Comparison of ENCODE assay signal across 9 mouse cellular contexts in genomic region chr2:110981733-110982132, GRCm38 (mm10). TPM values are rescaled to one million over a fixed set of nuclear protein-coding genes. Genes with fewer than 3 reads are reported as not detected.
DNase-seq lines count a peak whose midpoint lies in the region; ATAC-seq and TF ChIP-seq lines count a peak whose summit lies in the region.
"Had no signal": no experiment of that assay in that cellular context is flagged by ENCODE, and none has a peak within 500 bp of the region (broad histone marks: within the 10 kb centered on the region; RNA-seq: fewer than 3 reads in every experiment).

No protein-coding gene starts in this region.

- H3K4me3 ChIP-seq in liver, embryonic 14.5 days (ENCODE audit: insufficient read depth in 1 of 2, low read depth in 2 of 2, low read length in 2 of 2): no peak overlapping the region
- H3K4me3 ChIP-seq in liver, embryonic 12.5 days: no peak overlapping the region
- no peak overlapping the region for H3K4me3 ChIP-seq in forebrain, embryonic 16.5 days (replicated peaks; ENCODE audit: low read length)
- H3K4me3 ChIP-seq: limb, embryonic 15.5 days had no signal

- peak; percentile 10; the same call in 1 of the 2 replicates for TF ChIP-seq CTCF in liver, embryonic 14.5 days (IDR thresholded peaks at IDR 0.05; ENCODE audit: low read depth)

- TF ChIP-seq EP300 in liver, embryonic 14.5 days (IDR thresholded peaks at IDR 0.05; ENCODE audit: low read depth): no peak

- no peaks in the 10 kb centered on the region for H3K4me1 ChIP-seq in liver, embryonic 14.5 days (replicated peaks; ENCODE audit: control insufficient read depth in 2 of 2, insufficient read depth in 2 of 2, low read length in 1 of 2)
- H3K4me1 ChIP-seq in liver, embryonic 12.5 days: no peaks in the 10 kb centered on the region
- no peaks in the 10 kb centered on the region for H3K4me1 ChIP-seq in forebrain, embryonic 16.5 days (replicated peaks; ENCODE audit: control insufficient read depth, insufficient read depth, low read length)
- H3K4me1 ChIP-seq: limb, embryonic 15.5 days had no signal

- ATAC-seq in liver, embryonic 14.5 days (ENCODE audit: insufficient read depth): no peak
- no peak; the same call in 1 of the 2 replicates for ATAC-seq in liver, embryonic 12.5 days
- peak; percentile 62 for ATAC-seq in forebrain, embryonic 16.5 days
- ATAC-seq in activated CD4-positive, CD25-positive, alpha-beta regulatory T cell, adult 4 months: no peak

- no peak overlapping the region for H3K9ac ChIP-seq in liver, embryonic 14.5 days (replicated peaks)
- H3K9ac ChIP-seq in liver, embryonic 12.5 days: no peak overlapping the region
- H3K9ac ChIP-seq in forebrain, embryonic 16.5 days (replicated peaks; ENCODE audit: low read depth, low read length): no peak overlapping the region
- H3K9ac ChIP-seq: limb, embryonic 15.5 days had no signal

- no peak overlapping the region for H3K4me2 ChIP-seq in liver, embryonic 14.5 days (ENCODE audit: low read depth)
- H3K4me2 ChIP-seq in liver, embryonic 12.5 days: no peak overlapping the region
- H3K4me2 ChIP-seq in forebrain, embryonic 16.5 days (ENCODE audit: low read length): no peak overlapping the region
- H3K4me2 ChIP-seq: limb, embryonic 15.5 days had no signal

- 17% methylated on average over 1 of the region's 1 CpGs for WGBS in liver, embryonic 14.5 days (ENCODE audit: insufficient replicate concordance)
- WGBS in liver, embryonic 12.5 days (ENCODE audit: insufficient replicate concordance): 32% methylated on average over 1 of the region's 1 CpGs
- WGBS in forebrain, embryonic 16.5 days: 31% methylated on average over 1 of the region's 1 CpGs

- H3K9me3 ChIP-seq in liver, embryonic 14.5 days (ENCODE audit: control insufficient read depth, low read length): no peaks in the 10 kb centered on the region
- no peaks in the 10 kb centered on the region for H3K9me3 ChIP-seq in liver, embryonic 12.5 days (replicated peaks)
- H3K9me3 ChIP-seq in forebrain, embryonic 16.5 days (ENCODE audit: control insufficient read depth, low read length): no peaks in the 10 kb centered on the region
- H3K9me3 ChIP-seq: limb, embryonic 15.5 days had no signal

- H3K27me3 ChIP-seq in liver, embryonic 14.5 days (ENCODE audit: control insufficient read depth, insufficient read depth, low read length): no peaks in the 10 kb centered on the region
- H3K27me3 ChIP-seq in liver, embryonic 12.5 days (replicated peaks): no peaks in the 10 kb centered on the region
- H3K27me3 ChIP-seq in forebrain, embryonic 16.5 days (replicated peaks; ENCODE audit: control insufficient read depth, insufficient read depth, low read length): no peaks in the 10 kb centered on the region
- H3K27me3 ChIP-seq: limb, embryonic 15.5 days had no signal

- no peak overlapping the region for H3K27ac ChIP-seq in liver, embryonic 14.5 days
- no peak overlapping the region for H3K27ac ChIP-seq in liver, embryonic 12.5 days
- no peak overlapping the region for H3K27ac ChIP-seq in forebrain, embryonic 16.5 days (ENCODE audit: low read length)
- H3K27ac ChIP-seq: limb, embryonic 15.5 days had no signal

- H3K36me3 ChIP-seq in liver, embryonic 14.5 days (replicated peaks; ENCODE audit: control insufficient read depth, insufficient read depth, low read depth): no peaks in the 10 kb centered on the region
- H3K36me3 ChIP-seq in liver, embryonic 12.5 days: no peaks in the 10 kb centered on the region
- no peaks in the 10 kb centered on the region for H3K36me3 ChIP-seq in forebrain, embryonic 16.5 days (ENCODE audit: control insufficient read depth, insufficient read depth)
- H3K36me3 ChIP-seq: limb, embryonic 15.5 days had no signal

- peak; percentile 19 for DNase-seq in cerebellum, adult 8-10 months
- no peak for DNase-seq in cerebellum, adult 9-11 months
- no peak for DNase-seq in liver, embryonic 14.5 days (ENCODE audit: low read depth in 3 of 3, low spot score in 3 of 3)
- peak; percentile 73 for DNase-seq in retina, embryonic 14.5 days (ENCODE audit: low spot score)
- no peak for DNase-seq in urinary bladder, postnatal 36 days (ENCODE audit: low spot score in 2 of 2)

RNA-seq across cellular contexts. Expression of gene Ano3, which starts 31.0 kb away (rescaled TPM):
- polyA plus RNA-seq in liver, embryonic 14.5 days (2012; rRNA removed): under 0.01 and 0.06 TPM in 2 replicates
- not detected in 2 replicates for polyA plus RNA-seq in liver, embryonic 14.5 days (2014; fragmentation: Nextera tagmentation; extraction: Ambion mirVana)
- 0.02 and 0.06 TPM in 2 replicates for polyA plus RNA-seq in liver, embryonic 12.5 days (2016; fragmentation: Nextera tagmentation; extraction: Ambion mirVana)
- polyA plus RNA-seq in forebrain, embryonic 16.5 days (2015; fragmentation: Nextera tagmentation; extraction: Ambion mirVana): 0.77 and 1.0 TPM in 2 replicates
- not detected for polyA plus RNA-seq in activated CD4-positive, CD25-positive, alpha-beta regulatory T cell, adult 4 months (2017; shearing (Covaris generic))

Comparison
In these comparisons a context has a peak if more than half of its experiments do, and no peak if none do; other contexts are left out.
1. DNase-seq: peak in cerebellum, adult 8-10 months (single experiment) and retina, embryonic 14.5 days (single experiment); none in cerebellum, adult 9-11 months (single experiment), liver, embryonic 14.5 days (0 of 3) and urinary bladder, postnatal 36 days (0 of 2).